Mouse (Mus musculus) thymus, postnatal 0 days (tissue): ENCODE measurements around the gene Lamtor5. TPM values are rescaled to one million over a fixed set of nuclear protein-coding genes. Genes with fewer than 3 reads are reported as not detected.

Experiments used
- polyA plus RNA-seq: library from polyadenylated mRNA; unstranded; fragments of >200 nt; fragmentation: Nextera tagmentation; extraction: Ambion mirVana; gene quantifications from 2 replicates; pipeline ENCODE4 v1.2.1, GENCODE M21; 2015

Gene Lamtor5
- polyA plus RNA-seq, 1 experiment from 2014 or later, result 250 TPM

Other genes with a start within 250 kb of the Lamtor5 start
- 29.2 and 35.2 TPM in 2 replicates for gene Kcna3, start 242.7 kb upstream of the Lamtor5 start, polyA plus RNA-seq
- gene Kcna2, start 177.7 kb upstream of the Lamtor5 start, polyA plus RNA-seq, result 0.18 and 0.29 TPM in 2 replicates
- gene Kcna10, start 95.8 kb upstream of the Lamtor5 start, polyA plus RNA-seq, result not detected in 2 replicates
- 1.2 and 1.3 TPM in 2 replicates for gene Cym, start 57.1 kb upstream of the Lamtor5 start, polyA plus RNA-seq
- 0.92 and 1.7 TPM in 2 replicates for gene A630076J17Rik, start 48.2 kb upstream of the Lamtor5 start, polyA plus RNA-seq
- 0.08 and 0.22 TPM in 2 replicates for gene Prok1, start 39.2 kb upstream of the Lamtor5 start, polyA plus RNA-seq
- gene Slc16a4, start 12.4 kb downstream of the Lamtor5 start, polyA plus RNA-seq, result 0.51 and 0.92 TPM in 2 replicates
- 16.3 and 20.3 TPM in 2 replicates for gene Rbm15, start 54.8 kb downstream of the Lamtor5 start, polyA plus RNA-seq
- not detected in 2 replicates for gene Kcnc4, start 180.7 kb downstream of the Lamtor5 start, polyA plus RNA-seq
- 0.17 and 0.33 TPM in 2 replicates for gene Slc6a17, start 239.2 kb downstream of the Lamtor5 start, polyA plus RNA-seq